7 mouse cellular contexts compared by ENCODE assay signal in genomic region chr11:76666002-76666649, GRCm38 (mm10). TPM values are rescaled to one million over a fixed set of nuclear protein-coding genes. Genes with fewer than 3 reads are reported as not detected.
DNase-seq lines count a peak whose midpoint lies in the region; ATAC-seq and TF ChIP-seq lines count a peak whose summit lies in the region.

No protein-coding gene starts in this region.

- H3K27ac ChIP-seq in lung, embryonic 16.5 days (ENCODE audit: low read length), result no peak overlapping the region
- H3K27ac ChIP-seq in embryonic facial prominence, embryonic 11.5 days (replicated peaks; ENCODE audit: low read depth, low read length), result no peak overlapping the region
- H3K27ac ChIP-seq in intestine, embryonic 14.5 days (ENCODE audit: low read depth), result no peak overlapping the region
- no peak overlapping the region for H3K27ac ChIP-seq in midbrain, postnatal 0 days (ENCODE audit: low read depth, low read length)

- DNase-seq in lung, postnatal 4 days, result no peak
- peak; percentile 36 for DNase-seq in embryonic facial prominence, embryonic 11.5 days (ENCODE audit: low spot score)
- no peak for DNase-seq in intestine, embryonic 14.5 days (ENCODE audit: low spot score)
- no peak for DNase-seq in midbrain, postnatal 0 days (ENCODE audit: low spot score)
- no peak for DNase-seq in frontal cortex, postnatal 14 days (ENCODE audit: low spot score in 2 of 2)
- DNase-seq in gastrocnemius, adult 18-20 months (ENCODE audit: low spot score), result no peak

- H3K9ac ChIP-seq in lung, embryonic 16.5 days (ENCODE audit: low read length), result peak overlapping the region; percentile 1; the same call in 1 of the 2 replicates
- no peak overlapping the region for H3K9ac ChIP-seq in embryonic facial prominence, embryonic 11.5 days (replicated peaks; ENCODE audit: low read length)
- H3K9ac ChIP-seq in intestine, embryonic 14.5 days (ENCODE audit: low read length), result peak overlapping the region; percentile 30
- peak overlapping the region; percentile 50 for H3K9ac ChIP-seq in midbrain, postnatal 0 days (replicated peaks; ENCODE audit: low read length, poor library complexity, severe bottlenecking)

- no peaks in the 10 kb centered on the region for H3K36me3 ChIP-seq in lung, embryonic 16.5 days (ENCODE audit: control insufficient read depth, insufficient read depth, low read length)
- H3K36me3 ChIP-seq in embryonic facial prominence, embryonic 11.5 days (replicated peaks; ENCODE audit: control insufficient read depth, insufficient read depth, low read depth, low read length), result no peaks in the 10 kb centered on the region
- H3K36me3 ChIP-seq in intestine, embryonic 14.5 days (ENCODE audit: control insufficient read depth, insufficient read depth, low read length), result no peaks in the 10 kb centered on the region
- no peaks in the 10 kb centered on the region for H3K36me3 ChIP-seq in midbrain, postnatal 0 days (ENCODE audit: insufficient read depth, low read length)

- peak overlapping the region; percentile 54 for H3K4me2 ChIP-seq in lung, embryonic 16.5 days (ENCODE audit: low read depth, low read length)
- peak overlapping the region; percentile 32 for H3K4me2 ChIP-seq in embryonic facial prominence, embryonic 11.5 days (ENCODE audit: low read depth, low read length)
- H3K4me2 ChIP-seq in intestine, embryonic 14.5 days (ENCODE audit: low read length), result peak overlapping the region; percentile 72
- H3K4me2 ChIP-seq in midbrain, postnatal 0 days (ENCODE audit: low read depth, low read length, poor library complexity, severe bottlenecking), result peak overlapping the region; percentile 51

- peaks cover 33% of the 10 kb centered on the region for H3K27me3 ChIP-seq in lung, embryonic 16.5 days (ENCODE audit: control insufficient read depth, insufficient read depth, low read depth, low read length)
- peaks cover 33% of the 10 kb centered on the region for H3K27me3 ChIP-seq in embryonic facial prominence, embryonic 11.5 days (ENCODE audit: control insufficient read depth, insufficient read depth, low read length)
- H3K27me3 ChIP-seq in intestine, embryonic 14.5 days (replicated peaks; ENCODE audit: control insufficient read depth, insufficient read depth, low read length), result peaks cover 41% of the 10 kb centered on the region
- peaks cover 15% of the 10 kb centered on the region for H3K27me3 ChIP-seq in midbrain, postnatal 0 days (ENCODE audit: insufficient read depth, low read length)

- ATAC-seq in lung, embryonic 16.5 days (ENCODE audit: low read depth), result no peak
- ATAC-seq in embryonic facial prominence, embryonic 11.5 days (replicated peaks; ENCODE audit: insufficient number of reproducible peaks, low FRiP score, low TSS enrichment, low read depth), result no peak
- ATAC-seq in intestine, embryonic 14.5 days (replicated peaks; ENCODE audit: low FRiP score, low TSS enrichment, low read depth), result no peak
- no peak for ATAC-seq in midbrain, postnatal 0 days (ENCODE audit: low FRiP score)

- 9% methylated on average over 35 of the region's 35 CpGs for WGBS in lung, embryonic 16.5 days
- WGBS in embryonic facial prominence, embryonic 11.5 days, result 6% methylated on average over 35 of the region's 35 CpGs
- 10% methylated on average over 35 of the region's 35 CpGs for WGBS in intestine, embryonic 14.5 days
- 8% methylated on average over 35 of the region's 35 CpGs for WGBS in midbrain, postnatal 0 days

- H3K9me3 ChIP-seq in lung, embryonic 16.5 days (ENCODE audit: control insufficient read depth, low read length), result no peaks in the 10 kb centered on the region
- no peaks in the 10 kb centered on the region for H3K9me3 ChIP-seq in embryonic facial prominence, embryonic 11.5 days (replicated peaks; ENCODE audit: control insufficient read depth, low read length)
- H3K9me3 ChIP-seq in intestine, embryonic 14.5 days (ENCODE audit: control insufficient read depth, low read length), result no peaks in the 10 kb centered on the region
- H3K9me3 ChIP-seq in midbrain, postnatal 0 days (ENCODE audit: low read length), result no peaks in the 10 kb centered on the region

- TF ChIP-seq CTCF in midbrain, postnatal 0 days (IDR thresholded peaks at IDR 0.05), result no peak

- H3K4me1 ChIP-seq in lung, embryonic 16.5 days (replicated peaks; ENCODE audit: control insufficient read depth, insufficient read depth, low read length), result no peaks in the 10 kb centered on the region
- H3K4me1 ChIP-seq in embryonic facial prominence, embryonic 11.5 days (ENCODE audit: control insufficient read depth, insufficient read depth, low read length), result no peaks in the 10 kb centered on the region
- H3K4me1 ChIP-seq in intestine, embryonic 14.5 days (replicated peaks; ENCODE audit: control insufficient read depth, insufficient read depth, low read length), result no peaks in the 10 kb centered on the region
- H3K4me1 ChIP-seq in midbrain, postnatal 0 days (ENCODE audit: insufficient read depth, low read length), result no peaks in the 10 kb centered on the region

- H3K4me3 ChIP-seq in lung, embryonic 16.5 days (ENCODE audit: low read length), result peak overlapping the region; percentile 33
- H3K4me3 ChIP-seq in embryonic facial prominence, embryonic 11.5 days (ENCODE audit: low read depth, low read length), result peak overlapping the region; percentile 20
- H3K4me3 ChIP-seq in intestine, embryonic 14.5 days (ENCODE audit: low read depth, low read length), result peak overlapping the region; percentile 36
- peak overlapping the region; percentile 33 for H3K4me3 ChIP-seq in midbrain, postnatal 0 days (ENCODE audit: low read depth, low read length)

RNA-seq across cellular contexts. Expression of gene Bhlha9, which starts 6.1 kb away (rescaled TPM):
- 0.20 TPM in 1 of 2 replicates, not detected in the other for polyA plus RNA-seq in lung, embryonic 16.5 days (2015; fragmentation: Nextera tagmentation; extraction: Ambion mirVana)
- polyA plus RNA-seq in embryonic facial prominence, embryonic 11.5 days (2014; fragmentation: Nextera tagmentation; extraction: Ambion mirVana), result not detected in 2 replicates
- 0.15 and 0.24 TPM in 2 replicates for polyA plus RNA-seq in intestine, embryonic 14.5 days (2014; fragmentation: Nextera tagmentation; extraction: Ambion mirVana)
- 2.8 and 4.9 TPM in 2 replicates for total RNA-seq in midbrain, postnatal 0 days (2014; rRNA removed)
- polyA plus RNA-seq in midbrain, postnatal 0 days (2015; fragmentation: Nextera tagmentation; extraction: Ambion mirVana), result 1.9 and 2.1 TPM in 2 replicates
- total RNA-seq in gastrocnemius, adult 18-20 months (2021), result not detected

RNA-seq across cellular contexts. Expression of gene Trarg1, which starts 13.5 kb away (rescaled TPM):
- 1.1 and 1.2 TPM in 2 replicates for polyA plus RNA-seq in lung, embryonic 16.5 days (2015; fragmentation: Nextera tagmentation; extraction: Ambion mirVana)
- 0.24 TPM in 1 of 2 replicates, not detected in the other for polyA plus RNA-seq in embryonic facial prominence, embryonic 11.5 days (2014; fragmentation: Nextera tagmentation; extraction: Ambion mirVana)
- polyA plus RNA-seq in intestine, embryonic 14.5 days (2014; fragmentation: Nextera tagmentation; extraction: Ambion mirVana), result 0.08 and 0.19 TPM in 2 replicates
- 0.27 and 0.76 TPM in 2 replicates for total RNA-seq in midbrain, postnatal 0 days (2014; rRNA removed)
- 0.61 and 0.80 TPM in 2 replicates for polyA plus RNA-seq in midbrain, postnatal 0 days (2015; fragmentation: Nextera tagmentation; extraction: Ambion mirVana)
- total RNA-seq in gastrocnemius, adult 18-20 months (2021), result 1 to 10 TPM; 1.1 to 2.9 TPM

RNA-seq across cellular contexts. Expression of gene Abr, which starts 44.0 kb away (rescaled TPM):
- polyA plus RNA-seq in lung, embryonic 16.5 days (2015; fragmentation: Nextera tagmentation; extraction: Ambion mirVana), result 19.1 and 21.6 TPM in 2 replicates
- 31.9 and 32.3 TPM in 2 replicates for polyA plus RNA-seq in embryonic facial prominence, embryonic 11.5 days (2014; fragmentation: Nextera tagmentation; extraction: Ambion mirVana)
- 41.1 and 44.3 TPM in 2 replicates for polyA plus RNA-seq in intestine, embryonic 14.5 days (2014; fragmentation: Nextera tagmentation; extraction: Ambion mirVana)
- total RNA-seq in midbrain, postnatal 0 days (2014; rRNA removed), result 243 and 250 TPM in 2 replicates
- polyA plus RNA-seq in midbrain, postnatal 0 days (2015; fragmentation: Nextera tagmentation; extraction: Ambion mirVana), result 99.4 and 102 TPM in 2 replicates
- 10 to 100 TPM in 1 of 2 experiments, 1 to 10 TPM in 1; 8.2 to 12.8 TPM for total RNA-seq in gastrocnemius, adult 18-20 months (2021)
